Mouse (Mus musculus): ENCODE measurements around the gene Popdc3. TPM values are rescaled to one million over a fixed set of nuclear protein-coding genes. Genes with fewer than 3 reads are reported as not detected.

Popdc3 gene
- polyA plus RNA-seq, 1 experiment, result not detected

GRCm38 (mm10) chr10:45237492-45237891 is 59.6 kb downstream of the Popdc3 start:
- no peaks in the 10 kb centered on the region for H3K9me3 ChIP-seq (replicated peaks; ENCODE audit: control insufficient read depth, insufficient read depth, low read length, poor library complexity, severe bottlenecking)
- no peak overlapping the region for H3K9ac ChIP-seq (ENCODE audit: low read depth, poor library complexity, severe bottlenecking)
- H3K27ac ChIP-seq (ENCODE audit: insufficient read depth, low read length), result no peak overlapping the region
- H3K4me3 ChIP-seq (ENCODE audit: low read depth, low read length), result no peak overlapping the region
- no peaks in the 10 kb centered on the region for H3K36me3 ChIP-seq (ENCODE audit: control insufficient read depth, insufficient read depth, low read length, poor library complexity, severe bottlenecking)
- H3K4me1 ChIP-seq (ENCODE audit: control insufficient read depth, insufficient read depth, low read length), result no peaks in the 10 kb centered on the region
- TF ChIP-seq POLR2A (IDR thresholded peaks at IDR 0.05; ENCODE audit: insufficient read depth, low read length), result no peak
- TF ChIP-seq EP300 (IDR thresholded peaks at IDR 0.05; ENCODE audit: insufficient read depth, low read depth, low read length), result no peak
- no peak for TF ChIP-seq CTCF (IDR thresholded peaks at IDR 0.05; ENCODE audit: low read depth, low read length)
- H3K27me3 ChIP-seq (ENCODE audit: control insufficient read depth, insufficient read depth, low read length, poor library complexity, severe bottlenecking), result no peaks in the 10 kb centered on the region

GRCm38 (mm10) chr10:45260477-45260876 is 82.6 kb downstream of the Popdc3 start:
- Histone ChIP-seq H3K36me3 (ENCODE audit: control insufficient read depth, insufficient read depth, low read length, poor library complexity, severe bottlenecking) (no peaks in the 10 kb centered on the region), H3K4me3 (ENCODE audit: low read depth, low read length) (no peak overlapping the region), H3K9me3 (replicated peaks; ENCODE audit: control insufficient read depth, insufficient read depth, low read length, poor library complexity, severe bottlenecking) (no peaks in the 10 kb centered on the region; the same call in 1 of the 2 replicates), H3K27me3 (ENCODE audit: control insufficient read depth, insufficient read depth, low read length, poor library complexity, severe bottlenecking) (no peaks in the 10 kb centered on the region), H3K9ac (ENCODE audit: low read depth, poor library complexity, severe bottlenecking) (no peak overlapping the region), H3K4me1 (ENCODE audit: control insufficient read depth, insufficient read depth, low read length) (no peaks in the 10 kb centered on the region), H3K27ac (ENCODE audit: insufficient read depth, low read length) (no peak overlapping the region)
- no peak for TF ChIP-seq EP300 (IDR thresholded peaks at IDR 0.05; ENCODE audit: insufficient read depth, low read depth, low read length)
- no peak for TF ChIP-seq POLR2A (IDR thresholded peaks at IDR 0.05; ENCODE audit: insufficient read depth, low read length)
- no peak for TF ChIP-seq CTCF (IDR thresholded peaks at IDR 0.05; ENCODE audit: low read depth, low read length)

- H3K9me3 ChIP-seq (replicated peaks; ENCODE audit: control insufficient read depth, insufficient read depth, low read length, poor library complexity, severe bottlenecking), result no peaks in the 10 kb centered on the region
- H3K27me3 ChIP-seq (ENCODE audit: control insufficient read depth, insufficient read depth, low read length, poor library complexity, severe bottlenecking), result no peaks in the 10 kb centered on the region
- H3K36me3 ChIP-seq (ENCODE audit: control insufficient read depth, insufficient read depth, low read length, poor library complexity, severe bottlenecking), result no peaks in the 10 kb centered on the region
- H3K9ac ChIP-seq (ENCODE audit: low read depth, poor library complexity, severe bottlenecking), result no peak overlapping the region
- no peak overlapping the region for H3K4me3 ChIP-seq (ENCODE audit: low read depth, low read length)
- H3K4me1 ChIP-seq (ENCODE audit: control insufficient read depth, insufficient read depth, low read length), result no peaks in the 10 kb centered on the region
- TF ChIP-seq POLR2A (IDR thresholded peaks at IDR 0.05; ENCODE audit: insufficient read depth, low read length) (no peak), CTCF (IDR thresholded peaks at IDR 0.05; ENCODE audit: low read depth, low read length) (no peak), EP300 (IDR thresholded peaks at IDR 0.05; ENCODE audit: insufficient read depth, low read depth, low read length) (no peak)
- no peak overlapping the region for H3K27ac ChIP-seq (ENCODE audit: insufficient read depth, low read length)
Observed at GRCm38 (mm10) chr10:45262126-45262525, 84.2 kb downstream of the Popdc3 start.

- Histone ChIP-seq H3K27me3 (ENCODE audit: control insufficient read depth, insufficient read depth, low read length, poor library complexity, severe bottlenecking) (no peaks in the 10 kb centered on the region), H3K9me3 (replicated peaks; ENCODE audit: control insufficient read depth, insufficient read depth, low read length, poor library complexity, severe bottlenecking) (0 out of 2 replicates have a peak, but pooled peaks cover 5% of the 10 kb centered on the region), H3K4me3 (ENCODE audit: low read depth, low read length) (no peak overlapping the region), H3K4me1 (ENCODE audit: control insufficient read depth, insufficient read depth, low read length) (no peaks in the 10 kb centered on the region), H3K9ac (ENCODE audit: low read depth, poor library complexity, severe bottlenecking) (no peak overlapping the region), H3K27ac (ENCODE audit: insufficient read depth, low read length) (no peak overlapping the region), H3K36me3 (ENCODE audit: control insufficient read depth, insufficient read depth, low read length, poor library complexity, severe bottlenecking) (no peaks in the 10 kb centered on the region)
- no peak for TF ChIP-seq CTCF (IDR thresholded peaks at IDR 0.05; ENCODE audit: low read depth, low read length)
- no peak for TF ChIP-seq POLR2A (IDR thresholded peaks at IDR 0.05; ENCODE audit: insufficient read depth, low read length)
- TF ChIP-seq EP300 (IDR thresholded peaks at IDR 0.05; ENCODE audit: insufficient read depth, low read depth, low read length), result no peak
Observed at GRCm38 (mm10) chr10:45276499-45276898, 98.6 kb downstream of the Popdc3 start.

GRCm38 (mm10) chr10:45276995-45277394 is 99.1 kb downstream of the Popdc3 start:
- Histone ChIP-seq H3K27ac (ENCODE audit: insufficient read depth, low read length) (no peak overlapping the region), H3K36me3 (ENCODE audit: control insufficient read depth, insufficient read depth, low read length, poor library complexity, severe bottlenecking) (no peaks in the 10 kb centered on the region), H3K4me3 (ENCODE audit: low read depth, low read length) (no peak overlapping the region), H3K9ac (ENCODE audit: low read depth, poor library complexity, severe bottlenecking) (no peak overlapping the region), H3K4me1 (ENCODE audit: control insufficient read depth, insufficient read depth, low read length) (no peaks in the 10 kb centered on the region), H3K9me3 (replicated peaks; ENCODE audit: control insufficient read depth, insufficient read depth, low read length, poor library complexity, severe bottlenecking) (no peaks in the 10 kb centered on the region), H3K27me3 (ENCODE audit: control insufficient read depth, insufficient read depth, low read length, poor library complexity, severe bottlenecking) (no peaks in the 10 kb centered on the region)
- no peak for TF ChIP-seq CTCF (IDR thresholded peaks at IDR 0.05; ENCODE audit: low read depth, low read length)
- TF ChIP-seq POLR2A (IDR thresholded peaks at IDR 0.05; ENCODE audit: insufficient read depth, low read length), result no peak
- TF ChIP-seq EP300 (IDR thresholded peaks at IDR 0.05; ENCODE audit: insufficient read depth, low read depth, low read length), result no peak

- Histone ChIP-seq H3K9me3 (replicated peaks; ENCODE audit: control insufficient read depth, insufficient read depth, low read length, poor library complexity, severe bottlenecking) (no peaks in the 10 kb centered on the region), H3K4me3 (ENCODE audit: low read depth, low read length) (no peak overlapping the region), H3K4me1 (ENCODE audit: control insufficient read depth, insufficient read depth, low read length) (no peaks in the 10 kb centered on the region), H3K27ac (ENCODE audit: insufficient read depth, low read length) (no peak overlapping the region), H3K27me3 (ENCODE audit: control insufficient read depth, insufficient read depth, low read length, poor library complexity, severe bottlenecking) (peaks cover 14% of the 10 kb centered on the region; the same call in 1 of the 2 replicates), H3K9ac (ENCODE audit: low read depth, poor library complexity, severe bottlenecking) (no peak overlapping the region), H3K36me3 (ENCODE audit: control insufficient read depth, insufficient read depth, low read length, poor library complexity, severe bottlenecking) (no peaks in the 10 kb centered on the region)
- TF ChIP-seq CTCF (IDR thresholded peaks at IDR 0.05; ENCODE audit: low read depth, low read length), result no peak
- no peak for TF ChIP-seq POLR2A (IDR thresholded peaks at IDR 0.05; ENCODE audit: insufficient read depth, low read length)
- no peak for TF ChIP-seq EP300 (IDR thresholded peaks at IDR 0.05; ENCODE audit: insufficient read depth, low read depth, low read length)
Observed at GRCm38 (mm10) chr10:45285651-45286050, 107.8 kb downstream of the Popdc3 start.
